Mouse (Mus musculus) left cerebral cortex, postnatal 14 days (tissue): ENCODE results near the gene Prkar2b. TPM values are rescaled to one million over a fixed set of nuclear protein-coding genes. Genes with fewer than 3 reads are reported as not detected.

Source experiments
- DNase-seq, 2 experiments: peaks; one replicate each; pipeline ENCODE4 v3.0.0; 2021 to 2022; ENCODE audit warnings: low spot score in 2 of 2, mixed read lengths in 1 of 2
- intact Hi-C: fragments of 180-260 bp; cut with DNase I; formaldehyde crosslinking; loops from one replicate; pipeline ENCODE4 v1.15.1; 2025
- total RNA-seq, 2 experiments: library from RNA; stranded (reverse); gene quantifications; 2 replicates each; pipeline ENCODE4 v1.2.3; 2021

Prkar2b gene
- total RNA-seq, 2 experiments from 2014 or later: 108 to 113 TPM

GRCm38 (mm10) chr12:31943020-31943654, 118.0 kb downstream of the Prkar2b start:
- intact Hi-C loops: no loop called here
- no peak for DNase-seq

- intact Hi-C loops: no loop called here
- no peak for DNase-seq
These were observed 122.1 kb downstream of the Prkar2b start for GRCm38 (mm10) chr12:31939026-31939425.

GRCm38 (mm10) chr12:31938391-31938997, 122.6 kb downstream of the Prkar2b start:
- DNase-seq: no peak
- intact Hi-C loops: no loop called here

GRCm38 (mm10) chr12:31937613-31938012, 123.5 kb downstream of the Prkar2b start:
- intact Hi-C loops: no loop called here
- DNase-seq: no peak

- intact Hi-C loops: no loop called here
- no peak for DNase-seq
These were observed 124.3 kb downstream of the Prkar2b start for GRCm38 (mm10) chr12:31936657-31937300.

GRCm38 (mm10) chr12:31931818-31932217, 129.3 kb downstream of the Prkar2b start:
- intact Hi-C loops: no loop called here
- no peak for DNase-seq

GRCm38 (mm10) chr12:31928498-31928897, 132.6 kb downstream of the Prkar2b start:
- DNase-seq: no peak
- intact Hi-C loops: loop anchor here (5.0 to 10.0 kb wide), 4 partner anchors 216 to 554 kb away; partner anchors contain the start of genes Cog5, Dus4l and Gpr22

GRCm38 (mm10) chr12:31926661-31927061, 134.4 kb downstream of the Prkar2b start:
- DNase-seq: peak; percentile 65 to 73
- intact Hi-C loops: loop anchor here (5.0 to 10.0 kb wide), 4 partner anchors 214 to 552 kb away; partner anchors contain the start of genes Cog5, Dus4l and Gpr22

- intact Hi-C loops: loop anchor here (5.0 to 10.0 kb wide), 4 partner anchors 213 to 551 kb away; partner anchors contain the start of genes Cog5, Dus4l and Gpr22
- no peak for DNase-seq
These were observed 135.8 kb downstream of the Prkar2b start for GRCm38 (mm10) chr12:31925343-31925742.

GRCm38 (mm10) chr12:31924135-31924534, 137.0 kb downstream of the Prkar2b start:
- no peak for DNase-seq
- intact Hi-C loops: loop anchor here (10.0 kb wide), 2 partner anchors 269 to 549 kb away; partner anchors contain the start of genes Cog5 and Dus4l

- DNase-seq: no peak
- intact Hi-C loops: loop anchor here (10.0 kb wide), 2 partner anchors 266 to 546 kb away; partner anchors contain the start of genes Cog5 and Dus4l
These were observed 140.4 kb downstream of the Prkar2b start for GRCm38 (mm10) chr12:31920464-31921405.

- peak in 1 of 2 experiments; percentile 43 for DNase-seq
- intact Hi-C loops: no loop called here
These were observed 143.9 kb downstream of the Prkar2b start for GRCm38 (mm10) chr12:31917245-31917644.

- DNase-seq: no peak
- intact Hi-C loops: no loop called here
These were observed 144.4 kb downstream of the Prkar2b start for GRCm38 (mm10) chr12:31916691-31917090.

- intact Hi-C loops: no loop called here
- DNase-seq: no peak
These were observed 147.5 kb downstream of the Prkar2b start for GRCm38 (mm10) chr12:31913614-31914013.

GRCm38 (mm10) chr12:31912966-31913551, 148.0 kb downstream of the Prkar2b start:
- intact Hi-C loops: no loop called here
- no peak for DNase-seq
